Mouse (Mus musculus): ENCODE measurements around the gene Gm49366. TPM values are rescaled to one million over a fixed set of nuclear protein-coding genes. Genes with fewer than 3 reads are reported as not detected.
A peak's percentile ranks its signal among the peaks of the same experiment; 100 is the strongest.
"Not testable (repeated sequence)": the region's sequence is repeated elsewhere in the genome, so short reads cannot be mapped to it uniquely, and the experiment has no call there.

The Gm49366 gene
- total and polyA plus RNA-seq, 2 experiments from 2014 or later, result not detected

DNA sequence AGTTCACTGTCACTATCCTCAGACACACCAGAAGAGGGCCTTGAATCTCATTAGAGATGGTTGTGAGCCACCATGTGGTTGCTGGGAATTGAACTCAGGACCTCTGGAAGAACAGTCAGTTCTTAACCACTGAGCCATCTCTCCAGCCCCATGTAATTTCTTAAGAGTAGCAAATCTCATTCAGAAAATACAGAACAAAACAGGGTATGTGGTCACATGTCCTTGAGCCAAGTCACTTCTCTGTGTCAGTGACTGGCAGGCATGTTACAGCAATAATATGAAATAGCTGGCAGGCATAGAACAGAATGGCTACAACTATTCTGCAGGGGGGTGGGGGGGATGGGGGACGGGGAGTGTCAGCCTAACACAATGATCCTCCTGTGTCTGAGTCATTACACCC, 61.3 kb downstream of the Gm49366 start:
- Histone ChIP-seq H3K4me3 (ENCODE audit: low read depth, low read length) (peak overlapping the region; percentile 50; the same call in 1 of the 2 replicates), H3K27ac (ENCODE audit: low read depth, low read length) (no peak overlapping the region), H3K9ac (replicated peaks; ENCODE audit: low read length, poor library complexity, severe bottlenecking) (no peak overlapping the region), H3K36me3 (ENCODE audit: insufficient read depth, low read length) (no peaks in the 10 kb centered on the region), H3K27me3 (ENCODE audit: insufficient read depth, low read length) (no peaks in the 10 kb centered on the region), H3K4me2 (ENCODE audit: low read depth, low read length, poor library complexity, severe bottlenecking) (peak overlapping the region; percentile 66), H3K4me1 (ENCODE audit: insufficient read depth, low read length) (no peaks in the 10 kb centered on the region), H3K9me3 (ENCODE audit: low read length) (no peaks in the 10 kb centered on the region)
- 48% methylated on average over 1 of the region's 1 CpGs for WGBS
- no peak for DNase-seq (ENCODE audit: low spot score)
- no peak for TF ChIP-seq CTCF (IDR thresholded peaks at IDR 0.05)
- ATAC-seq (ENCODE audit: low FRiP score), result no peak

DNA sequence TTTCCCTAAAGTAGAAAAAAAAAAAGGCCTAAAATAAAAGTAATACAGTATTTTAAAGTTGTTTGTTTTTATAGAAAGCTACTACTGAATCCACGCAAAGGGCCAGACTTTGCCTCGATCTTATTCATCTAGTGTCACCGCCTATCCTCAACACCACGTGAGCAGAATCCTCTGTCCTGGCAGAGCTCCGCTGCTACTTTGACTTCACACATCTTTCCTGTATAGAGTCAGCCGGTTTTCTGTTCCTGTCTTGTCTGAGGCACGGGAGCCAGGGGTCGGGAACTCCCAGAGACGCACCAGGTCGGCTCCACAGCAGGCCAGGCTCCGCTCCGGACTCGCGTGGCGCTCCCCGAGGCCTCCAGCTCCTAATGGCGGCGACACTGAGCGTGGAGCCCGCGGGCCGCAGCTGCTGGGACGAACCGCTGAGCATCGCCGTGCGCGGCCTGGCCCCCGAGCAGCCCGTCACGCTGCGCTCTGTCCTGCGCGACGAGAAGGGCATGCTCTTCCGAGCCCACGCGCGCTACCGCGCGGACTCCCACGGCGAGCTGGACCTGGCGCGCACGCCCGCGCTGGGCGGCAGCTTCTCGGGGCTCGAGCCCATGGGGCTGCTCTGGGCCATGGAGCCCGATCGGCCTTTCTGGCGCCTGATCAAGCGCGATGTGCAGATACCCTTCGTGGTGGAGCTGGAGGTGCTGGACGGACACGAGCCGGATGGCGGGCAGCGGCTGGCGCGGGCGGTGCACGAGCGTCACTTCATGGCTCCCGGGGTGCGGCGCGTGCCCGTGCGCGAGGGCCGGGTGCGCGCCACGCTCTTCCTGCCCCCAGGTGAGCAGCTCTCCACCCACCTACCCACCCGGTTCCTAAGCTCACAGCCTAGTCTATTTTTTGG, 62.1 kb downstream of the Gm49366 start, which contains the start of gene Acot6:
TSS of gene Acot6 (plus strand) at position 51 of the 889 bp plus-strand sequence.
- Histone ChIP-seq H3K9ac (replicated peaks; ENCODE audit: low read length, poor library complexity, severe bottlenecking) (peak within 1 kb of the TSS; percentile 61), H3K4me2 (ENCODE audit: low read depth, low read length, poor library complexity, severe bottlenecking) (peak within 1 kb of the TSS; percentile 66), H3K27ac (ENCODE audit: low read depth, low read length) (peak within 1 kb of the TSS; percentile 63), H3K4me3 (ENCODE audit: low read depth, low read length) (peak within 1 kb of the TSS; percentile 50)
- ATAC-seq (ENCODE audit: low FRiP score) (peak; percentile 79), DNase-seq (ENCODE audit: low spot score) (peak; percentile 68)
- not testable (repeated sequence) for H3K27me3 ChIP-seq (ENCODE audit: insufficient read depth, low read length); H3K4me1 ChIP-seq (ENCODE audit: insufficient read depth, low read length); H3K9me3 ChIP-seq (ENCODE audit: low read length); H3K36me3 ChIP-seq (ENCODE audit: insufficient read depth, low read length)
- TF ChIP-seq CTCF (IDR thresholded peaks at IDR 0.05), result peak; percentile 16; the same call in 1 of the 2 replicates
- under 1% methylated on average over 62 of the region's 80 CpGs for WGBS

DNA sequence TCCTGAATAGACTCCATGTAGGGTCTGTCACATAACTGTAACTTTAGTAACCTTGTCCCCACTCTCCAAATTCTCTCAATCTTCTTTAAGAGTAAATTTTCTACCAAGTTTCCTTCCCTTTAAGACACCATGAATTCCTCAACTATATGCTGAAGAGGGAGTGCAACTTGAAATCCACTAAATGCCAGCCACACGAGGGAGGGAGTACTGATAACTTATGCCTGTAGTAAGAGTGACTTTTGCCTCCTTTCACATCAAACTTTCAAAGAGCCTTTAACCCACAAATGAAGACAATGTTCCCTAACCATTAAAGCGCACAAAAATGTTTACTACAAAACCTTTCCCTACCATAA, 62.7 kb downstream of the Gm49366 start:
- H3K9ac ChIP-seq (replicated peaks; ENCODE audit: low read length, poor library complexity, severe bottlenecking), result peak overlapping the region; percentile 61; the same call in 1 of the 2 replicates
- no peaks in the 10 kb centered on the region for H3K36me3 ChIP-seq (ENCODE audit: insufficient read depth, low read length)
- H3K4me2 ChIP-seq (ENCODE audit: low read depth, low read length, poor library complexity, severe bottlenecking), result peak overlapping the region; percentile 66
- WGBS, result 60% methylated on average over 2 of the region's 2 CpGs
- peak overlapping the region; percentile 50 for H3K4me3 ChIP-seq (ENCODE audit: low read depth, low read length)
- no peak for ATAC-seq (ENCODE audit: low FRiP score)
- H3K4me1 ChIP-seq (ENCODE audit: insufficient read depth, low read length), result no peaks in the 10 kb centered on the region
- H3K27ac ChIP-seq (ENCODE audit: low read depth, low read length), result 0 out of 2 replicates have a peak overlapping the region, but pooled peaks have one; percentile 63
- TF ChIP-seq CTCF (IDR thresholded peaks at IDR 0.05), result no peak
- H3K27me3 ChIP-seq (ENCODE audit: insufficient read depth, low read length), result no peaks in the 10 kb centered on the region
- H3K9me3 ChIP-seq (ENCODE audit: low read length), result no peaks in the 10 kb centered on the region
- no peak for DNase-seq (ENCODE audit: low spot score)

DNA sequence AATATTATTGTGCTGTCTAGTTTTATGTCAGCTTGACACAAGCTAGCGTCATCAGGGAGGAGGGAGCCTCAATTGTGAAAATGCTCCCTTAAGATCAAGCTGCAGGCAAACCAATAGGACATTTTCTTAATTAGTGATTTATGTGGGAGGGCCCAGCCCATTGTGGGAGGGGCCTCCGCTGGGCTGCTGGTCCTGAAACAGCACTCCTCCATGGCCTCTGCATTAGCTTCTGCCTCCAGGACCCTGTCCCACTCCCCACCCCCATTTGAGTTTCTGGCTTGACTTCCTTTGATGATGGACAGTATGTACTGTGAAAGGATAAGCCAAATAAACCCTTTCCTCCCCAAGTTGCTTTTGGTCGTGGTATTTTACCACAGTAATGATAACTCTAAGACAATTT, 68.3 kb downstream of the Gm49366 start:
- H3K36me3 ChIP-seq (ENCODE audit: insufficient read depth, low read length), result no peaks in the 10 kb centered on the region
- H3K4me2 ChIP-seq (ENCODE audit: low read depth, low read length, poor library complexity, severe bottlenecking), result no peak overlapping the region
- no peak for ATAC-seq (ENCODE audit: low FRiP score)
- TF ChIP-seq CTCF (IDR thresholded peaks at IDR 0.05), result no peak
- no peaks in the 10 kb centered on the region for H3K9me3 ChIP-seq (ENCODE audit: low read length)
- no peak overlapping the region for H3K4me3 ChIP-seq (ENCODE audit: low read depth, low read length)
- no peak overlapping the region for H3K9ac ChIP-seq (replicated peaks; ENCODE audit: low read length, poor library complexity, severe bottlenecking)
- 85% methylated on average over 3 of the region's 3 CpGs for WGBS
- DNase-seq (ENCODE audit: low spot score), result no peak
- H3K27me3 ChIP-seq (ENCODE audit: insufficient read depth, low read length), result no peaks in the 10 kb centered on the region
- H3K4me1 ChIP-seq (ENCODE audit: insufficient read depth, low read length), result no peaks in the 10 kb centered on the region
- no peak overlapping the region for H3K27ac ChIP-seq (ENCODE audit: low read depth, low read length)

DNA sequence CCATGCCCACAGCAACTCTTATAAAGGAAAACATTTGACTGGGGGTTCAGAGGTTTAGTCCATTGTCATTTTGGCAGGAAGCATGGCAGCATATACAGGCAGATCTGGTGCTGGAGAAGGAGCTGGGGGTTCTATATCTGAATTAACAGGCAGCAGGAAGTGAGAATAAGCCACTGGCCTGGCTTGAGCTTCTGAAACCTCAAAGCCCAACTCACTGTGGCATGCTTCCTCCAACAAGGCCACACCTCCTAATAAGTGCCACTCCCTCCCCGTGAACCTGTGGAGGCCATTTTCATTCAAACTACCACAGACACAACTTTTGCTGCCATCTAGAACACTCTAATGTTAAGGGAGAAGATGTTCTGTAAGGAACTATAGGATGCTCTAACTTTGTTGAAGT, 69.0 kb downstream of the Gm49366 start:
- Histone ChIP-seq H3K36me3 (ENCODE audit: insufficient read depth, low read length) (no peaks in the 10 kb centered on the region), H3K27ac (ENCODE audit: low read depth, low read length) (no peak overlapping the region), H3K4me3 (ENCODE audit: low read depth, low read length) (no peak overlapping the region), H3K9ac (replicated peaks; ENCODE audit: low read length, poor library complexity, severe bottlenecking) (no peak overlapping the region), H3K4me2 (ENCODE audit: low read depth, low read length, poor library complexity, severe bottlenecking) (no peak overlapping the region), H3K4me1 (ENCODE audit: insufficient read depth, low read length) (no peaks in the 10 kb centered on the region), H3K27me3 (ENCODE audit: insufficient read depth, low read length) (no peaks in the 10 kb centered on the region), H3K9me3 (ENCODE audit: low read length) (no peaks in the 10 kb centered on the region)
- no peak for TF ChIP-seq CTCF (IDR thresholded peaks at IDR 0.05)
- DNase-seq (ENCODE audit: low spot score) (no peak), ATAC-seq (ENCODE audit: low FRiP score) (no peak)
- 80% methylated on average over 1 of the region's 1 CpGs for WGBS

Other genes with a start within 250 kb of the Gm49366 start
- 17.5 and 17.8 TPM in 2 replicates for gene Numb, start 117.0 kb upstream of the Gm49366 start, total RNA-seq (2014; rRNA removed)
- 9.0 TPM in 2 replicates for gene Numb, start 117.0 kb upstream of the Gm49366 start, polyA plus RNA-seq (2015; fragmentation: Nextera tagmentation; extraction: Ambion mirVana)
- gene Riox1, start 88.3 kb upstream of the Gm49366 start, total RNA-seq (2014; rRNA removed), result 25.3 and 27.8 TPM in 2 replicates
- 10.4 and 12.6 TPM in 2 replicates for gene Riox1, start 88.3 kb upstream of the Gm49366 start, polyA plus RNA-seq (2015; fragmentation: Nextera tagmentation; extraction: Ambion mirVana)
- 0.05 TPM in 1 of 2 replicates, not detected in the other for gene Heatr4, start 54.1 kb upstream of the Gm49366 start, total RNA-seq (2014; rRNA removed)
- 0.10 TPM in 1 of 2 replicates, not detected in the other for gene Heatr4, start 54.1 kb upstream of the Gm49366 start, polyA plus RNA-seq (2015; fragmentation: Nextera tagmentation; extraction: Ambion mirVana)
- gene Acot2, start 51.1 kb upstream of the Gm49366 start, total RNA-seq (2014; rRNA removed), result 16.7 and 20.7 TPM in 2 replicates
- gene Acot2, start 51.1 kb upstream of the Gm49366 start, polyA plus RNA-seq (2015; fragmentation: Nextera tagmentation; extraction: Ambion mirVana), result 22.1 and 26.0 TPM in 2 replicates
- gene Acot1, start 29.4 kb upstream of the Gm49366 start, total RNA-seq (2014; rRNA removed), result 117 and 120 TPM in 2 replicates
- gene Acot1, start 29.4 kb upstream of the Gm49366 start, polyA plus RNA-seq (2015; fragmentation: Nextera tagmentation; extraction: Ambion mirVana), result 114 and 120 TPM in 2 replicates
- gene Acot4, start 556 bp upstream of the Gm49366 start, total RNA-seq (2014; rRNA removed), result 0.33 and 1.7 TPM in 2 replicates
- 0.84 and 1.3 TPM in 2 replicates for gene Acot4, start 556 bp upstream of the Gm49366 start, polyA plus RNA-seq (2015; fragmentation: Nextera tagmentation; extraction: Ambion mirVana)
- gene Acot3, start 13.2 kb downstream of the Gm49366 start, total RNA-seq (2014; rRNA removed), result 0.77 and 3.4 TPM in 2 replicates
- 0.99 and 2.0 TPM in 2 replicates for gene Acot3, start 13.2 kb downstream of the Gm49366 start, polyA plus RNA-seq (2015; fragmentation: Nextera tagmentation; extraction: Ambion mirVana)
- gene Acot5, start 30.4 kb downstream of the Gm49366 start, total RNA-seq (2014; rRNA removed), result 1.5 and 2.0 TPM in 2 replicates
- gene Acot5, start 30.4 kb downstream of the Gm49366 start, polyA plus RNA-seq (2015; fragmentation: Nextera tagmentation; extraction: Ambion mirVana), result 0.77 and 1.1 TPM in 2 replicates
- 4.7 and 5.8 TPM in 2 replicates for gene Acot6, start 61.7 kb downstream of the Gm49366 start, total RNA-seq (2014; rRNA removed)
- 1.4 and 1.7 TPM in 2 replicates for gene Acot6, start 61.7 kb downstream of the Gm49366 start, polyA plus RNA-seq (2015; fragmentation: Nextera tagmentation; extraction: Ambion mirVana)
- 15.6 and 17.1 TPM in 2 replicates for gene Dnal1, start 75.4 kb downstream of the Gm49366 start, total RNA-seq (2014; rRNA removed)
- gene Dnal1, start 75.4 kb downstream of the Gm49366 start, polyA plus RNA-seq (2015; fragmentation: Nextera tagmentation; extraction: Ambion mirVana), result 7.1 and 10.7 TPM in 2 replicates
- gene Pnma1, start 109.6 kb downstream of the Gm49366 start, total RNA-seq (2014; rRNA removed), result 6.0 and 8.1 TPM in 2 replicates
- gene Pnma1, start 109.6 kb downstream of the Gm49366 start, polyA plus RNA-seq (2015; fragmentation: Nextera tagmentation; extraction: Ambion mirVana), result 8.2 and 8.9 TPM in 2 replicates
- 8.5 and 15.6 TPM in 2 replicates for gene Elmsan1, start 179.9 kb downstream of the Gm49366 start, total RNA-seq (2014; rRNA removed)
- 2.0 and 3.0 TPM in 2 replicates for gene Elmsan1, start 179.9 kb downstream of the Gm49366 start, polyA plus RNA-seq (2015; fragmentation: Nextera tagmentation; extraction: Ambion mirVana)
- 13.6 and 16.5 TPM in 2 replicates for gene Ptgr2, start 246.3 kb downstream of the Gm49366 start, total RNA-seq (2014; rRNA removed)
- 18.8 and 19.6 TPM in 2 replicates for gene Ptgr2, start 246.3 kb downstream of the Gm49366 start, polyA plus RNA-seq (2015; fragmentation: Nextera tagmentation; extraction: Ambion mirVana)

All from midbrain, postnatal 0 days (tissue).